Mouse (Mus musculus) lung, postnatal 0 days (tissue): Measurements from ENCODE around the gene Pga5. TPM values are rescaled to one million over a fixed set of nuclear protein-coding genes. Genes with fewer than 3 reads are reported as not detected.

Source experiments
- ATAC-seq: fragments of 200-750 bp; cut with Nextera tagmentation; 2 replicates; pipeline ENCODE4 v1.8.0; 2017; ENCODE audit warnings: moderate library complexity
- DNase-seq: peaks from one replicate; pipeline ENCODE4 v3.0.0-alpha.2; 2016; ENCODE audit warnings: low spot score
- H3K27ac ChIP-seq: fragments of 300-500 bp; sonication (generic); 2 replicates; pipeline ENCODE4 v1.5.1; 2014; ENCODE audit warnings: antibody characterized with exemption, mild to moderate bottlenecking, low read length, mixed read lengths
- H3K27me3 ChIP-seq: fragments of 300-500 bp; sonication (generic); replicated peaks from 2 replicates; pipeline ENCODE4 v1.6.1; 2014; ENCODE audit warnings: low read length, mixed read lengths; ENCODE audit not compliant: insufficient read depth
- H3K36me3 ChIP-seq: fragments of 300-500 bp; sonication (generic); 2 replicates; pipeline ENCODE4 v1.6.1; 2014; ENCODE audit warnings: low read length, mixed read lengths; ENCODE audit not compliant: insufficient read depth
- H3K4me1 ChIP-seq: fragments of 300-500 bp; sonication (generic); 2 replicates; pipeline ENCODE4 v1.6.1; 2014; ENCODE audit warnings: antibody characterized with exemption, low read depth, low read length, mixed read lengths; ENCODE audit not compliant: insufficient read depth
- H3K4me2 ChIP-seq: fragments of 300-500 bp; sonication (generic); replicated peaks from 2 replicates; pipeline ENCODE4 v1.6.1; 2014; ENCODE audit warnings: low read depth, mild to moderate bottlenecking, low read length, moderate library complexity, mixed read lengths
- H3K4me3 ChIP-seq: fragments of 300-500 bp; sonication (generic); 2 replicates; pipeline ENCODE4 v1.5.1; 2014; ENCODE audit warnings: low read depth, low read length
- H3K9ac ChIP-seq: fragments of 300-500 bp; sonication (generic); replicated peaks from 2 replicates; pipeline ENCODE4 v1.6.1; 2014; ENCODE audit warnings: low read depth, mild to moderate bottlenecking
- H3K9me3 ChIP-seq: fragments of 300-500 bp; sonication (generic); 2 replicates; pipeline ENCODE4 v1.6.1; 2016; ENCODE audit warnings: low read length, mixed read lengths
- CTCF ChIP-seq: IDR thresholded peaks from 2 replicates; pipeline ENCODE4 v1.5.1; 2016; ENCODE audit warnings: antibody characterized with exemption, mild to moderate bottlenecking
- EP300 ChIP-seq: IDR thresholded peaks from 2 replicates; pipeline ENCODE4 v1.6.1; 2016; ENCODE audit warnings: antibody characterized with exemption, mild to moderate bottlenecking, control low read depth
- WGBS: fragments of 180-500 bp; shearing (Covaris S2); extraction: QIAGEN DNeasy Blood & Tissue Kit; methylation state at CpG from one replicate; pipeline ENCODE4 v1.1.7; 2014; 5-methylcytosine and 5-hydroxymethylcytosine counted together
- polyA plus RNA-seq: library from polyadenylated mRNA; unstranded; fragments of >200 nt; fragmentation: Nextera tagmentation; extraction: Ambion mirVana; gene quantifications from 2 replicates; pipeline ENCODE4 v1.2.1, GENCODE M21; 2015

Pga5 gene
- polyA plus RNA-seq, 1 experiment from 2014 or later, result not detected

GRCm38 (mm10) chr19:10690336-10690735, 12.5 kb upstream of the Pga5 start:
- Histone ChIP-seq H3K4me1 (peaks cover 12% of the 10 kb centered on the region; the same call in 1 of the 2 replicates), H3K4me3 (no peak overlapping the region), H3K36me3 (no peaks in the 10 kb centered on the region), H3K27me3 (no peaks in the 10 kb centered on the region), H3K4me2 (peak overlapping the region; percentile 66; the same call in 1 of the 2 replicates), H3K27ac (peak overlapping the region; percentile 98), H3K9ac (no peak overlapping the region), H3K9me3 (no peaks in the 10 kb centered on the region)
- WGBS, result 40% methylated on average over 3 of the region's 3 CpGs
- peak; percentile 32 for ATAC-seq
- TF ChIP-seq CTCF, result no peak
- TF ChIP-seq EP300, result peak; percentile 58
- peak; percentile 87 for DNase-seq

- WGBS, result 23% methylated on average over 5 of the region's 5 CpGs
- DNase-seq (peak; percentile 84), ATAC-seq (no peak)
- peak overlapping the region; percentile 66 for H3K4me2 ChIP-seq
- H3K27ac ChIP-seq, result peak overlapping the region; percentile 98
- TF ChIP-seq CTCF, result no peak
- no peak for TF ChIP-seq EP300
- no peaks in the 10 kb centered on the region for H3K27me3 ChIP-seq
- no peaks in the 10 kb centered on the region for H3K36me3 ChIP-seq
- peak overlapping the region; percentile 89; the same call in 1 of the 2 replicates for H3K9ac ChIP-seq
- H3K4me1 ChIP-seq, result peaks cover 12% of the 10 kb centered on the region; the same call in 1 of the 2 replicates
- H3K9me3 ChIP-seq, result no peaks in the 10 kb centered on the region
- peak overlapping the region; percentile 76 for H3K4me3 ChIP-seq
Observed at GRCm38 (mm10) chr19:10689470-10690166, 11.7 kb upstream of the Pga5 start.

DNA sequence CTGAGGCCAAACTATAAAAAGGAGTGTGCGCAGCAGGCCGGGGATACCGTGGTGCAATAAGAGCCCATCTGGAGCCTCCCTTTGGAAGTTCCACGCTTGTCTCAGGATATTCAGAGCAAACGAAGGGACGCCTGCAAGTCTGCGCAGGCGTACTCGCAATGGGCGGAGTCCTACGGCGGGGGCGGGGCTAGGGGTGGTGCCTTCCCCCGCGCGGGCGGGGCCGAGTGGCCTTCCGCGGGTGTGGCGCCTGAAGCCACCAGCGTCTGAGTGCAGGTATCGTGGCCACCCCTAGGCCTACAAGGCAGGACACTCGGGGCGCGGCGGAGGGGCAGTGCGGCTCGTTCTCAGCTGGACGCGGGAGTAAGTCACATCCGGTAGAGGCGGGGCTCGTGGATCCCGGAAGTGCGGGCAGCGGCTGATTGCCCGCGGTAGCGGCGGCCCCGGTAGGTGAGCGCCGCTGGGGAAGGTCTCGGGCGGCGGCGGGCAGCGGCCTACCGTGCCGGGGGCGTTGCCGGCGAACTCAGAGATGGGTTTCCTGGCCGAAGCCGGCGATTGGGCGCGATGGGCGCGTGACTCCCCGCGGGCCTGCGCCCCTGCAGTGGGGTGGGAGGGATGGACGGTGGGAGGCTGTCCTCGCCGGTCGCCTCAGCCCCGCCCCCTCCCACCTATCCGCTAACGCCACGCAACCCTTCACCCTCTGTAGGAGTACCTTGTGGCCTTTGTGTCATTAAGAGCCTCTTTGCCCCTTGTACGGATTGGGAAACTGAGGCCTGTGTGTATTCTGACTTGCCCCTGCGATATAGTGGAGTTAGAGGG, 10.9 kb upstream of the Pga5 start, which contains the start of gene Vps37c:
TSS of gene Vps37c (plus strand) at position 199 of the 816 bp plus-strand sequence.
- Histone ChIP-seq H3K9ac (peak within 1 kb of the TSS; percentile 89), H3K9me3 (no peaks in the 10 kb centered on the region), H3K27me3 (no peaks in the 10 kb centered on the region), H3K27ac (peak within 1 kb of the TSS; percentile 98), H3K4me1 (peaks cover 12% of the 10 kb centered on the region; the same call in 1 of the 2 replicates), H3K4me3 (peak within 1 kb of the TSS; percentile 76), H3K4me2 (peak within 1 kb of the TSS; percentile 66), H3K36me3 (no peaks in the 10 kb centered on the region)
- DNase-seq (peak; percentile 93), ATAC-seq (peak; percentile 92)
- under 1% methylated on average over 48 of the region's 74 CpGs for WGBS
- no peak for TF ChIP-seq EP300
- peak; percentile 23; the same call in 1 of the 2 replicates for TF ChIP-seq CTCF

- Histone ChIP-seq H3K27me3 (no peaks in the 10 kb centered on the region), H3K36me3 (no peaks in the 10 kb centered on the region), H3K4me3 (no peak overlapping the region), H3K4me2 (no peak overlapping the region), H3K9ac (no peak overlapping the region), H3K9me3 (no peaks in the 10 kb centered on the region), H3K27ac (no peak overlapping the region), H3K4me1 (peaks cover 8% of the 10 kb centered on the region; the same call in 1 of the 2 replicates)
- TF ChIP-seq EP300, result no peak
- DNase-seq (no peak), ATAC-seq (no peak)
- 61% methylated on average over 2 of the region's 2 CpGs for WGBS
Observed at GRCm38 (mm10) chr19:10685727-10686126, 7.9 kb upstream of the Pga5 start.

DNA sequence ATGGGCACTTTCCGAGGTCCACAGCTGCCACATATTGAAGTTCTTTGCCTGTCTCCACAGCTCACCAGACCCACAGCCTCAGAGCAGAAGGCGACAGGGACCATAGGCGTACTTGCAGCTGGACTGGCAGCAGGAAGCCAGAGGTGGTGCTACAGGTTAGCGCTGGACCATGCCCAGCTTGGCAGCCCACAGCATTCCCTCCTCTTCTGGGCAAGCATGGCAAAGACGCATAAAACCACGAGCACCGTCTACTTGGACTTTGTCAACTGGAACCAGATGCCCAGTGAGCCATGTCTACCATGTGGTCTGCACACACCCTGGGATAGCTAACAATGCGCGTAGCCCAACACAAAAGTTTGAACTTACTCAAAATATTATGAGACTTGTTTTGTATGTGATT, 7.2 kb upstream of the Pga5 start:
- Histone ChIP-seq H3K4me2 (no peak overlapping the region), H3K9ac (no peak overlapping the region), H3K36me3 (no peaks in the 10 kb centered on the region), H3K9me3 (no peaks in the 10 kb centered on the region), H3K27ac (no peak overlapping the region), H3K4me3 (no peak overlapping the region), H3K4me1 (peaks cover 6% of the 10 kb centered on the region; the same call in 1 of the 2 replicates), H3K27me3 (no peaks in the 10 kb centered on the region)
- TF ChIP-seq EP300 (no peak), CTCF (no peak)
- WGBS, result 91% methylated on average over 9 of the region's 9 CpGs
- DNase-seq (no peak), ATAC-seq (no peak)

DNA sequence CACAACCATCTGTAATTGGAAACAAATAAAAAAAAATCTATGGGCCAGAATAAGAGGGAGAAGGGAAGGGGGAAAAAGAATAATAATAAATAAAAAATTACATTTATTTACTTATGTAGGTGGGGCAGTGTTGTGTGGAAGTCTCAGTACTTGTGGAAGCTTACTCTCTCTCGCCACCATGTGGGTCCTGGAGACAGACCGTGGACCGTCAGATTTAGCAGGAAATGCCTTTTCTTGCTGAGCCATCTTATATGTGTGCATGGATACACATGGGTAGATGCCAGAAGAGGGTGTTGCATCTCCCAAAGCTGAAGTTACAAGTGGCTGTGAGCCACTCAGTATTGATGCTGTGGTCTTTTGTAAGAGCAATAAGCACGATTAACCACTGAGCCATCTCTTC, 3.7 kb upstream of the Pga5 start:
- 43% methylated on average over 4 of the region's 4 CpGs for WGBS
- DNase-seq, result peak; percentile 50
- no peaks in the 10 kb centered on the region for H3K36me3 ChIP-seq

More for the DNA sequence above, 3.7 kb upstream of the Pga5 start:
- no peak for ATAC-seq
- Histone ChIP-seq H3K4me1 (no peaks in the 10 kb centered on the region), H3K4me3 (no peak overlapping the region), H3K9me3 (no peaks in the 10 kb centered on the region), H3K27me3 (no peaks in the 10 kb centered on the region), H3K9ac (no peak overlapping the region), H3K27ac (no peak overlapping the region), H3K4me2 (no peak overlapping the region)
- TF ChIP-seq CTCF, result peak; percentile 17
- no peak for TF ChIP-seq EP300
